Mouse (Mus musculus) C2C12 (cell line): ENCODE results near the gene Krt26. TPM values are rescaled to one million over a fixed set of nuclear protein-coding genes. Genes with fewer than 3 reads are reported as not detected.

Experiments
- H3K27me3 ChIP-seq: one replicate; pipeline ENCODE4 v1.6.1; 2011; ENCODE audit not compliant: control insufficient read depth, insufficient read depth, insufficient read length
- H3K36me3 ChIP-seq: one replicate; pipeline ENCODE4 v1.6.1; 2011; ENCODE audit not compliant: control insufficient read depth, insufficient read depth
- H3K4me3 ChIP-seq: one replicate; pipeline ENCODE4 v1.5.1; 2011; ENCODE audit warnings: mild to moderate bottlenecking, control low read depth; ENCODE audit not compliant: poor library complexity, insufficient read depth, severe bottlenecking
- H3K79me2 ChIP-seq: one replicate; pipeline ENCODE4 v1.6.1; 2011; ENCODE audit not compliant: control insufficient read depth, insufficient read depth
- H3K79me3 ChIP-seq: one replicate; pipeline ENCODE4 v1.6.1; 2011; ENCODE audit warnings: low read depth, control low read depth
- H3ac ChIP-seq: one replicate; pipeline ENCODE3; 2011; ENCODE audit warnings: low read depth; ENCODE audit not compliant: control insufficient read depth, insufficient read length
- CEBPB ChIP-seq: IDR thresholded peaks from one replicate; pipeline ENCODE4 v1.6.1; 2011; ENCODE audit warnings: low read depth, mild to moderate bottlenecking, control low read depth, moderate library complexity
- CTCF ChIP-seq: IDR thresholded peaks from one replicate; pipeline ENCODE4 v1.5.1; 2011; ENCODE audit not compliant: control insufficient read depth, insufficient read depth, insufficient read length
- FOSL1 ChIP-seq: IDR thresholded peaks from one replicate; pipeline ENCODE4 v1.8.0; 2011; ENCODE audit warnings: mild to moderate bottlenecking, low read length; ENCODE audit not compliant: poor library complexity, insufficient read depth, severe bottlenecking
- MAX ChIP-seq: IDR thresholded peaks from one replicate; pipeline ENCODE4 v1.6.1; 2011; ENCODE audit warnings: mild to moderate bottlenecking, control low read depth
- MYOD1 ChIP-seq: IDR thresholded peaks from one replicate; pipeline ENCODE4 v1.6.1; 2011; ENCODE audit warnings: low read depth; ENCODE audit not compliant: control insufficient read depth, insufficient read length
- MYOG ChIP-seq: IDR thresholded peaks from one replicate; pipeline ENCODE4 v1.6.1; 2011; ENCODE audit not compliant: control insufficient read depth, insufficient read length; ENCODE audit errors: extremely low read depth
- USF1 ChIP-seq: IDR thresholded peaks from one replicate; pipeline ENCODE4 v1.6.1; 2011; ENCODE audit warnings: low read depth, mild to moderate bottlenecking, control low read depth, moderate library complexity
- polyA plus RNA-seq: library from polyadenylated mRNA; unstranded; fragments of >200 nt; fragmentation: generic; extraction: Trizol; gene quantifications from one replicate; pipeline ENCODE4 v1.2.1, GENCODE M21; 2012; ENCODE audit warnings: missing spikeins

Krt26 gene
- polyA plus RNA-seq, 1 experiment = not detected

- TF ChIP-seq FOSL1 = no peak
- TF ChIP-seq CTCF = no peak
- TF ChIP-seq MAX = no peak
- TF ChIP-seq MYOD1 = no peak
- TF ChIP-seq CEBPB = no peak
- no peak for TF ChIP-seq MYOG
- no peak for TF ChIP-seq USF1
- H3K4me3 ChIP-seq = no peak overlapping the region
- H3K79me2 ChIP-seq = no peaks in the 10 kb centered on the region
- H3K36me3 ChIP-seq = no peaks in the 10 kb centered on the region
- H3K27me3 ChIP-seq = peaks cover 53% of the 10 kb centered on the region
- no peak overlapping the region for H3ac ChIP-seq
- no peaks in the 10 kb centered on the region for H3K79me3 ChIP-seq
Observed at GRCm38 (mm10) chr11:99333426-99333825, 4.3 kb downstream of the Krt26 start.

GRCm38 (mm10) chr11:99329655-99330054, 8.1 kb downstream of the Krt26 start:
- Histone ChIP-seq H3ac (no peak overlapping the region), H3K79me3 (no peaks in the 10 kb centered on the region), H3K4me3 (no peak overlapping the region), H3K27me3 (peaks cover 42% of the 10 kb centered on the region), H3K36me3 (no peaks in the 10 kb centered on the region), H3K79me2 (no peaks in the 10 kb centered on the region)
- TF ChIP-seq MYOD1 (no peak), CTCF (no peak), MAX (no peak), MYOG (no peak), USF1 (no peak), FOSL1 (no peak), CEBPB (no peak)

GRCm38 (mm10) chr11:99322851-99323250, 14.9 kb downstream of the Krt26 start, which contains the start of gene Krt25:
TSS of gene Krt25 (minus strand) at chr11:99322951.
- no peak for TF ChIP-seq CEBPB
- TF ChIP-seq USF1 = no peak
- no peak for TF ChIP-seq FOSL1
- TF ChIP-seq MAX = no peak
- TF ChIP-seq MYOD1 = no peak
- no peak for TF ChIP-seq MYOG
- TF ChIP-seq CTCF = no peak
- no peaks in the 10 kb centered on the region for H3K36me3 ChIP-seq
- H3ac ChIP-seq = no peak within 1 kb of the TSS
- H3K4me3 ChIP-seq = no peak within 1 kb of the TSS
- no peaks in the 10 kb centered on the region for H3K79me3 ChIP-seq
- H3K27me3 ChIP-seq = peaks cover 36% of the 10 kb centered on the region
- no peaks in the 10 kb centered on the region for H3K79me2 ChIP-seq

DNA sequence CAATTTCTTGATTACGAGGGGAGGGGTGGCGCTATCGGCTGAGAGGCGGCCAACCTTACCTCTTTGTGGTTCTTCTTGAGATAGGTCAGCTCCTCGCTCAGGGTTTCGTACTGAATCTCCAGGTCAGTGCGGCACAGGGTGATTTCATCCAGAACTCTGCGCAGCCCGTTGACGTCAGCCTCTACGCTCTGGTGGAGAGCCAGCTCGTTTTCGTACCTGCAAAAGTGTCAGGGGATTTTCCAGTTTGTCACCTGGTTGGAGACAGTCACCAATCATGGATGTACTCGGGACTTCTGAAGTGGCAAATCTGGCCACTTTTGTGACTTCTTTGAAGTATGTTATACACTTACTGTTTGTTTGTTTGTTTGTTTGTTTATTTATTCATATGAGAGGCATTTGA, 16.7 kb downstream of the Krt26 start:
- TF ChIP-seq MYOD1 (no peak), MAX (no peak), CTCF (no peak), MYOG (no peak), CEBPB (no peak), FOSL1 (no peak), USF1 (no peak)
- Histone ChIP-seq H3K79me3 (no peaks in the 10 kb centered on the region), H3ac (no peak overlapping the region), H3K4me3 (no peak overlapping the region), H3K79me2 (no peaks in the 10 kb centered on the region), H3K36me3 (no peaks in the 10 kb centered on the region), H3K27me3 (peaks cover 46% of the 10 kb centered on the region)

DNA sequence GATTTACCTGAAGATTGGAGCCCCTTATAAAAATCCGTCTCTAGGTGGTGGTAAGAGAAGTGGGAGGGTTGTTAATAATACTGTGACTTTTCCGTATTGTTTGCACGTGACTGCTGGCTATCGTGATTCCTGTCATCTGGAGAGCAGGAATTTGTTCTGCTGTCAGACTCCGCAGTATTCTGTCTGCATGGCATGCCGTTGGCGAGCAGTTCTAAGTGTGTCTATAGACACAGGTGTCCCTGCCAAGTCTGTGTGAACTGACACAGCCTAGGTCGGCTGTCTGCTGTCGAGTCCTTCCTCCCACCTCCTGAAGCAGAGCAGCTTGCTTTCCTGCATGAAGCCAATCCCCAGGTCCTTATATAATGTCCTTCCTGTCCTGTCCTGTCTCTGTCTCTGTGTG, 18.6 kb downstream of the Krt26 start:
- Histone ChIP-seq H3K79me2 (no peaks in the 10 kb centered on the region), H3K27me3 (peaks cover 57% of the 10 kb centered on the region), H3K4me3 (no peak overlapping the region), H3ac (no peak overlapping the region), H3K36me3 (no peaks in the 10 kb centered on the region), H3K79me3 (no peaks in the 10 kb centered on the region)
- no peak for TF ChIP-seq MYOD1

- TF ChIP-seq MAX = no peak
- no peak for TF ChIP-seq USF1
- no peak for TF ChIP-seq MYOD1
- TF ChIP-seq FOSL1 = no peak
- TF ChIP-seq CEBPB = no peak
- no peak for TF ChIP-seq CTCF
- no peak for TF ChIP-seq MYOG
- H3K4me3 ChIP-seq = no peak overlapping the region
- H3K79me2 ChIP-seq = no peaks in the 10 kb centered on the region
Observed at GRCm38 (mm10) chr11:99316543-99316942, 21.2 kb downstream of the Krt26 start.

More at GRCm38 (mm10) chr11:99316543-99316942, 21.2 kb downstream of the Krt26 start:
- H3ac ChIP-seq = no peak overlapping the region
- peaks cover 50% of the 10 kb centered on the region for H3K27me3 ChIP-seq
- no peaks in the 10 kb centered on the region for H3K36me3 ChIP-seq
- H3K79me3 ChIP-seq = no peaks in the 10 kb centered on the region
